Mouse (Mus musculus) kidney, adult 18-20 months (tissue): ENCODE data around the gene Man2b1.
"Not testable (repeated sequence)": the region's sequence is repeated elsewhere in the genome, so short reads cannot be mapped to it uniquely, and the experiment has no call there.

Experiments
- DNase-seq: peaks from one replicate; pipeline ENCODE4 v3.0.0; 2021

Gene Man2b1

GRCm38 (mm10) chr8:85123691-85124090, 40.6 kb downstream of the Man2b1 start:
- DNase-seq = no peak

- no peak for DNase-seq
Measured at GRCm38 (mm10) chr8:85132335-85132734, 49.3 kb downstream of the Man2b1 start.

- DNase-seq = not testable (repeated sequence)
Measured at GRCm38 (mm10) chr8:85135690-85136089, 52.6 kb downstream of the Man2b1 start.

- DNase-seq = no peak
Measured at GRCm38 (mm10) chr8:85142516-85142915, 59.4 kb downstream of the Man2b1 start.
